Mouse (Mus musculus) olfactory bulb, adult 2 months (tissue): ENCODE data around the gene Mbd4. TPM values are rescaled to one million over a fixed set of nuclear protein-coding genes. Genes with fewer than 3 reads are reported as not detected.

Experiments used
- H3K27ac ChIP-seq: fragments of 200-500 bp; 2 replicates; pipeline ENCODE4 v1.5.1; 2012; ENCODE audit warnings: low read depth, low read length; ENCODE audit not compliant: insufficient read depth
- H3K4me1 ChIP-seq: fragments of 200-500 bp; 2 replicates; pipeline ENCODE4 v1.6.1; 2012; ENCODE audit warnings: low read length; ENCODE audit not compliant: control insufficient read depth, insufficient read depth
- H3K4me3 ChIP-seq: fragments of 200-500 bp; 2 replicates; pipeline ENCODE4 v1.5.1; 2012; ENCODE audit warnings: mild to moderate bottlenecking, low read depth, low read length, moderate library complexity; ENCODE audit not compliant: insufficient read depth
- CTCF ChIP-seq: fragments of 200-500 bp; IDR thresholded peaks from 2 replicates; pipeline ENCODE4 v1.5.1; 2012; ENCODE audit warnings: low read depth, mild to moderate bottlenecking, low read length, moderate library complexity; ENCODE audit not compliant: insufficient read depth
- POLR2A ChIP-seq: fragments of 200-500 bp; IDR thresholded peaks from 2 replicates; pipeline ENCODE4 v1.6.1; 2012; ENCODE audit warnings: mild to moderate bottlenecking, low read depth, low read length, moderate library complexity; ENCODE audit not compliant: insufficient read depth
- WGBS: fragments of 180-500 bp; shearing (Covaris S2); methylation state at CpG from one replicate; pipeline ENCODE4 v1.1.7; 2018; 5-methylcytosine and 5-hydroxymethylcytosine counted together
- polyA plus RNA-seq: library from polyadenylated mRNA; stranded (reverse); fragments of >200 nt; gene quantifications from 2 replicates; pipeline ENCODE4 v1.2.4, GENCODE M21; 2012; ENCODE audit warnings: low replicate concordance; ENCODE audit not compliant: missing spikeins, insufficient read depth, insufficient read length

The Mbd4 gene
- polyA plus RNA-seq, 1 experiment, result not detected

- H3K4me3 ChIP-seq, result no peak overlapping the region
- no peak overlapping the region for H3K27ac ChIP-seq
- TF ChIP-seq POLR2A (no peak), CTCF (no peak)
- 68% methylated on average over 7 of the region's 7 CpGs for WGBS
- 0 out of 2 replicates have a peak, but pooled peaks cover 2% of the 10 kb centered on the region for H3K4me1 ChIP-seq
Measured at GRCm38 (mm10) chr6:115863340-115863841, 10.2 kb upstream of the Mbd4 start.

GRCm38 (mm10) chr6:115860027-115860556 lies 6.9 kb upstream of the Mbd4 start:
- no peak overlapping the region for H3K27ac ChIP-seq
- 56% methylated on average over 7 of the region's 7 CpGs for WGBS
- H3K4me3 ChIP-seq, result no peak overlapping the region
- TF ChIP-seq CTCF (no peak), POLR2A (no peak)
- H3K4me1 ChIP-seq, result 0 out of 2 replicates have a peak, but pooled peaks cover 2% of the 10 kb centered on the region

DNA sequence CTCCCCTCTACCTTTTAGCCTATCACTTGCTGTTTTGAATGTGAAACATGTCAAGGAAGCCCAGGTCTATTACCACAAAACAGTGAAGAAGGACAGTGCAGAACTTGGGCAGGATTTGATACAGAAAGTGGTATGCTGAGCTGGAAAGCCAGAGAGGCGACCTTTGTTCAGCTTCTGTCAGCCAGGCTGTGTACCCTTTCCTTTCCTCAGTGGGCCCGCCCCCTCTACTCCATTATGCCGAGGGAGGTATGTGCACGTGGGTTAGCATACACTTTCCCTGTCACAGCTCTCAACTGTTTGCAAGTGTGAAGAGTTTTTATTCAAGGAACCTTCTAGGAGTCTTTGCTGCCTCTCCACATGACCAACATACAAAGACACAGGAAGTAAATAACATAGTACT lies 6.1 kb upstream of the Mbd4 start:
- Histone ChIP-seq H3K4me1 (0 out of 2 replicates have a peak, but pooled peaks cover 2% of the 10 kb centered on the region), H3K4me3 (no peak overlapping the region), H3K27ac (no peak overlapping the region)
- 44% methylated on average over 4 of the region's 4 CpGs for WGBS
- TF ChIP-seq CTCF (no peak), POLR2A (no peak)

- peaks cover 8% of the 10 kb centered on the region; the same call in 1 of the 2 replicates for H3K4me1 ChIP-seq
Measured at GRCm38 (mm10) chr6:115856361-115856745, 3.2 kb upstream of the Mbd4 start.

DNA sequence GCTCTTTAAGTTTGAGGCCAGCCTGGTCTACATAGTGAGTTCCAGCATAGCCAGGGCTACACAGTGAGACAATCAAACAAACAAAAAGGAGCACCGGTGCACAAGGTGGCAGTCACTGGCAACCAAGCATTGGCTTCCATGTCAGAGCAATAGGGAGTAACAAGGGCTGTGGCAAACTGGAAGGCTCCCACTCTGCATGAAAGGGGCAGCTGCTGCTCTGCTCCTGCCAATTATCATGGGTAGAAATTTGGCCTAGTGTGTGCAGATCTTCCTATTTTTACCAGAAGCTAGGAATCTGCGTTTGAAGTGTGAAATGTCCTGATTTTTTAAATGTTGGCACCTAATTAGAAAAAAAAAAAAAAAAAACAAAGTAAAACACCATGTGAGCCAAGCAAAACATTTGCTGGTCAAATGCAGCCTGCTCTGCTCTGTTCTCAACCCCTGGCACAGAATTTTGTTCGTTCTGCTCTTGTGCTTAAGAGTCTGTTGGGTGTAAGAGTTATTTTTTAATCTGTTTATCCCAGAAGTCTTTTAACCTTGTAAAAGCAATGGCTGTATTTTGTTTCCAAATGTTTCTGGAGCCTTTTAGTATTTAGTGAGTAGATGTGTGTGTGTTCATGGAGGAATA lies 2.7 kb upstream of the Mbd4 start:
- Histone ChIP-seq H3K4me1 (peaks cover 8% of the 10 kb centered on the region; the same call in 1 of the 2 replicates), H3K4me3 (no peak overlapping the region), H3K27ac (no peak overlapping the region)
- no peak for TF ChIP-seq CTCF
- TF ChIP-seq POLR2A, result no peak
- WGBS, result 26% methylated on average over 3 of the region's 3 CpGs

More at GRCm38 (mm10) chr6:115856361-115856745, 3.2 kb upstream of the Mbd4 start:
- no peak overlapping the region for H3K27ac ChIP-seq
- no peak overlapping the region for H3K4me3 ChIP-seq
- 72% methylated on average over 4 of the region's 4 CpGs for WGBS
- TF ChIP-seq CTCF (no peak), POLR2A (no peak)

DNA sequence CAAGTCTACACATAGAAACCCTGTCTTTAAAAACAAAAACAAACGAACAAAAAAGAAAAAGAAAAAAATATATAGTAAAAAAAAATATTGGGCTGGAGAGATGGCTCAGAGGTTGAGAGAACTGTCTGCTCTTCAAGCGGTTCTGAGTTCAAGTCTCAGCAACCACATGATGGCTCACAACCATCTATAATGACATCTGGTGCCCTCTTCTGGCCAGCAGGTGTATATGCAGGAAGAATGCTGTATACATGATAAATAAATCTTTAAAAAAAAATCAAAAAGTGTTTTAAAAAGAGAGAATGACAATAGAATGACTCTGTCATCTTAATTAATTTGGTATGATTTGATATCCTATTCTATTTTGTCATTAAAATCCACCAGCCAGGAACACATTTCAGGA lies 1.3 kb upstream of the Mbd4 start:
- WGBS, result 54% methylated on average over 2 of the region's 2 CpGs
- TF ChIP-seq POLR2A (no peak), CTCF (no peak)
- Histone ChIP-seq H3K4me3 (no peak overlapping the region), H3K4me1 (peaks cover 8% of the 10 kb centered on the region; the same call in 1 of the 2 replicates), H3K27ac (no peak overlapping the region)

DNA sequence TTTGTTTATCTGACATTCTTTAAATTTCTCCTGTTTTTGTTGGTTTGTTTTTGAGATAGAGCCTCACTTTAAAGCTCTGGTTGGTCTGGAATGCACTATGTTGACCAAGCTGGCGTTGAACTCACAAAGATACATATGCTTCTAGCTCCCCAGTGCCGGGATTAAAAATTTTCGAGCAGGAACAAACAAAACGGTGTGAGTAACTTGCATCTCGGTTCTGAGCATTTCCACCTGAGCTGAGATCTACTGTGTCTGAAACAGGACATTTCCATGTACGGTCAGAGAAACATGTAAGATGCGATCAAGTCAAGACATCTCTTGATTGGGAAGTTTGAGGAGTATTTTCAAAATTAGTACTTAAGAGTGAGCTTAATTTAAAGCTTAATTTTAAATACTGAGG lies 814 bp upstream of the Mbd4 start:
- Histone ChIP-seq H3K4me3 (peak overlapping the region; percentile 89; the same call in 1 of the 2 replicates), H3K27ac (peak overlapping the region; percentile 81; the same call in 1 of the 2 replicates), H3K4me1 (peaks cover 5% of the 10 kb centered on the region; the same call in 1 of the 2 replicates)
- TF ChIP-seq POLR2A, result no peak
- no peak for TF ChIP-seq CTCF
- WGBS, result 34% methylated on average over 7 of the region's 7 CpGs

GRCm38 (mm10) chr6:115852446-115853090 lies 603 bp downstream of the Mbd4 start:
- WGBS, result 5% methylated on average over 20 of the region's 20 CpGs
- peak overlapping the region; percentile 79 for H3K27ac ChIP-seq
- peak overlapping the region; percentile 86 for H3K4me3 ChIP-seq
- TF ChIP-seq CTCF, result no peak
- TF ChIP-seq POLR2A, result no peak
- peaks cover 5% of the 10 kb centered on the region; the same call in 1 of the 2 replicates for H3K4me1 ChIP-seq

DNA sequence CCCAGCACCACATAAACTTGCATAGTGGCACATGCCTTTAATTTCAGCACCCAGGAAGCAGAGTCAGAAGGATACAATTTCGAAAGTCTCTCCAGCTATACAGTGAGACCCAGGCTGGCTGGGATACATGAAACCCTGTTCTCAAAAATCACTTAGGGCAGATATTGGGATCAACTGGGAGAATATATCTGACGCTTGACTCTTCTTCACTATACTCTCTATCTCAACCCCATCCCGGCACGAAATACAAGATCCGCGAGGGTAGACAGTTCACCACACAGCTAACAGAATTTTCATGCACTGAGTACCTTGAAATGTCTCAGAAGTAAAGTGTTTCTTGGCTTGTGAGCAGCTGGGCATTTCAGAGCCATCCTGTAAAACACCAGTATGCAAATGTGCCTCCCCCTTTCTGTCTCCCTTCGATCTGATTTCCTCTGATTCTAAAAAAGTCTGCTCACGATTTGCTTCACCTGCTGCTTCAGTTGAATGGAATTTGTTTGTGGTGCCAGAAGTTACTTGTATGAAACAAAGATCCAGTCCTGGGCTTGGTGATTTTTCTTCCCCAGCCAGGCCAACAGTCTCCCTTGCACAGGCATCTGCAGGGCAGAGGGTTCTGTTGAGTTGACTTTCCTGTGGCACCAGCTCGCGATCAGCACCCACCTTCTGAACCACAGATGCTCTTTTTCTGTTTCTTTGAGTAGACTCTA lies 4.4 kb downstream of the Mbd4 start:
- WGBS, result 88% methylated on average over 10 of the region's 10 CpGs
- no peak overlapping the region for H3K27ac ChIP-seq
- H3K4me3 ChIP-seq, result no peak overlapping the region

More for the DNA sequence above, 4.4 kb downstream of the Mbd4 start:
- TF ChIP-seq CTCF (no peak), POLR2A (no peak)
- H3K4me1 ChIP-seq, result peaks cover 5% of the 10 kb centered on the region; the same call in 1 of the 2 replicates
